Mouse (Mus musculus) midbrain, embryonic 16.5 days (tissue): ENCODE results near the gene Fam168b. TPM values are rescaled to one million over a fixed set of nuclear protein-coding genes. Genes with fewer than 3 reads are reported as not detected.
A peak's percentile ranks its signal among the peaks of the same experiment; 100 is the strongest.

ENCODE experiments used
- ATAC-seq: fragments of 200-750 bp; cut with Nextera tagmentation; 2 replicates; pipeline ENCODE4 v1.8.0; 2017; ENCODE audit warnings: moderate TSS enrichment
- H3K27ac ChIP-seq: fragments of 300-500 bp; sonication (generic); 2 replicates; pipeline ENCODE4 v1.5.1; 2014; ENCODE audit warnings: mild to moderate bottlenecking, low read length, mixed read lengths
- H3K27me3 ChIP-seq: fragments of 300-500 bp; sonication (generic); 2 replicates; pipeline ENCODE4 v1.6.1; 2014; ENCODE audit warnings: low read depth, low read length, mixed read lengths; ENCODE audit not compliant: control insufficient read depth, insufficient read depth
- H3K36me3 ChIP-seq: fragments of 300-500 bp; sonication (generic); 2 replicates; pipeline ENCODE4 v1.6.1; 2014; ENCODE audit warnings: mild to moderate bottlenecking, low read length, moderate library complexity, mixed read lengths; ENCODE audit not compliant: control insufficient read depth, insufficient read depth
- H3K4me1 ChIP-seq: fragments of 300-500 bp; sonication (generic); 2 replicates; pipeline ENCODE4 v1.6.1; 2014; ENCODE audit warnings: mild to moderate bottlenecking, low read length, mixed read lengths; ENCODE audit not compliant: control insufficient read depth, insufficient read depth
- H3K4me2 ChIP-seq: fragments of 300-500 bp; sonication (generic); 2 replicates; pipeline ENCODE4 v1.6.1; 2014; ENCODE audit warnings: mild to moderate bottlenecking, low read length, mixed read lengths
- H3K4me3 ChIP-seq: fragments of 300-500 bp; sonication (generic); 2 replicates; pipeline ENCODE4 v1.5.1; 2014; ENCODE audit warnings: low read depth, mild to moderate bottlenecking, low read length, moderate library complexity, mixed read lengths
- H3K9ac ChIP-seq: fragments of 300-500 bp; sonication (generic); 2 replicates; pipeline ENCODE4 v1.6.1; 2014; ENCODE audit warnings: low read depth, low read length, mixed read lengths
- H3K9me3 ChIP-seq: fragments of 300-500 bp; sonication (generic); replicated peaks from 2 replicates; pipeline ENCODE4 v1.6.1; 2014; ENCODE audit warnings: mild to moderate bottlenecking, low read length, mixed read lengths; ENCODE audit not compliant: control insufficient read depth, poor library complexity, severe bottlenecking
- WGBS: fragments of 180-500 bp; shearing (Covaris S2); extraction: QIAGEN DNeasy Blood & Tissue Kit; methylation state at CpG from one replicate; pipeline ENCODE4 v1.1.7; 2014; 5-methylcytosine and 5-hydroxymethylcytosine counted together
- polyA plus RNA-seq: library from polyadenylated mRNA; unstranded; fragments of >200 nt; fragmentation: Nextera tagmentation; extraction: Ambion mirVana; gene quantifications from 2 replicates; pipeline ENCODE4 v1.2.1, GENCODE M21; 2015

Fam168b gene
- polyA plus RNA-seq, 1 experiment from 2014 or later, result 131 TPM

DNA sequence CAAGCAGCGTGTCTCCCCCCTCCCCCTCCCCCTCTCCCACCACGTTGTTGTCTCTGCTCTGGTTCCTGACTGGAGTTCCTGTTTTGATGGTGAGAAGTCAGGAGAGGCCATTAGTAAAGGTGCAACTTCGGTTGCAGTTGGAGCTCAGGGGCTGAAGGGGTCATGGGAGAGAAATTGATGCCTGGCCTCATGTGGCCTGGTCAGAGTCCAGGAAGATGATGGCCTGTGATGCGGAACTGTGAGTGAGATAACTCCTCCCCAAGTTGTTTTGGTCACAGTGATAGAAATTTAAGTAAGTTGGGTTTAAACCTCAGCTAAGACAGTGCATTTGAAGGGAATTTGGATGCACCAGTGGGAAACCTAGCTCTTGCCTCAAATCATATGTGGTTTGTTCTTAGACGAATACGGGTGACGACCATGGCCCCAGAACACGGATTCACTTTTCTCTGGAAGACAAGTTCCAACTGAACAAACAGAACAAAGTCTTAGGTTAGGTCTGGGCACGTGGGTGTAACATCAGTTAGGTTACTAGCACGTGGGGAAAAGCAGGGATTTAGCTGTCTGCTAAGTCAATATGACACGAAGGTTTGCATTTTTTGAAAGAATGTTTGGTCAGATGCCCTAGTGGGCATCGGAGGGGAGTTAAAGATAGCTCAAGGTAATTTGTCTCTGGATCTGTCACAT is 12.3 kb upstream of the Fam168b start:
- no peaks in the 10 kb centered on the region for H3K9me3 ChIP-seq
- H3K4me3 ChIP-seq, result no peak overlapping the region
- no peaks in the 10 kb centered on the region for H3K27me3 ChIP-seq
- no peaks in the 10 kb centered on the region for H3K36me3 ChIP-seq
- no peak overlapping the region for H3K27ac ChIP-seq
- H3K4me2 ChIP-seq, result no peak overlapping the region
- H3K9ac ChIP-seq, result no peak overlapping the region
- H3K4me1 ChIP-seq, result peaks cover 25% of the 10 kb centered on the region
- 81% methylated on average over 12 of the region's 12 CpGs for WGBS
- ATAC-seq, result no peak

DNA sequence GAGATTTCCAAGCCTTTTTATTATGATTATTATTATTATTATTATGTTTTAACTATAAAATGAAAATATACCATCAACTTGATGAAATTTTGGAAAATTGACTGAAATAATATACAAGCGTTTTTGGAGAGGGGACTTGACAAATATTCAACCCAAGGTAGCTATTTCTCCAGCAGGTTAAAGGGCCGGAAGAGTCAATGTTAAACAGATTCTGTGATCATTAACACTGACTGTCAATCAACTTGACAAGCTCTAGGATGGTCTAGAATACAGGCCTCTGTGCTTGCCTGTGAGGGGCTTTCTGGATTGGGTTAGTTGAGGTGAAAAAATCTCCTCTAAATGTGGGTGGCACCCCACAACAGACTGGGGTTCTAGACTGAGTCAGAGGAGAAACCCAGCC is 10.9 kb upstream of the Fam168b start:
- no peak overlapping the region for H3K4me3 ChIP-seq
- peaks cover 34% of the 10 kb centered on the region for H3K4me1 ChIP-seq
- no peaks in the 10 kb centered on the region for H3K27me3 ChIP-seq
- no peak overlapping the region for H3K27ac ChIP-seq
- no peaks in the 10 kb centered on the region for H3K36me3 ChIP-seq
- 92% methylated on average over 2 of the region's 2 CpGs for WGBS
- H3K9ac ChIP-seq, result no peak overlapping the region
- no peak overlapping the region for H3K4me2 ChIP-seq
- ATAC-seq, result no peak
- no peaks in the 10 kb centered on the region for H3K9me3 ChIP-seq

- peak overlapping the region; percentile 40; the same call in 1 of the 2 replicates for H3K9ac ChIP-seq
- no peak for ATAC-seq
Observed at GRCm38 (mm10) chr1:34852116-34852878, 9.4 kb upstream of the Fam168b start.

GRCm38 (mm10) chr1:34851562-34851961 is 8.7 kb upstream of the Fam168b start:
- Histone ChIP-seq H3K9me3 (no peaks in the 10 kb centered on the region), H3K4me1 (peaks cover 34% of the 10 kb centered on the region), H3K4me2 (peak overlapping the region; percentile 87), H3K27ac (no peak overlapping the region), H3K27me3 (no peaks in the 10 kb centered on the region), H3K4me3 (peak overlapping the region; percentile 90), H3K9ac (no peak overlapping the region), H3K36me3 (no peaks in the 10 kb centered on the region)
- ATAC-seq, result no peak
- WGBS, result 64% methylated on average over 6 of the region's 6 CpGs

More at GRCm38 (mm10) chr1:34852116-34852878, 9.4 kb upstream of the Fam168b start:
- Histone ChIP-seq H3K4me3 (peak overlapping the region; percentile 9), H3K27me3 (no peaks in the 10 kb centered on the region), H3K4me2 (peak overlapping the region; percentile 87), H3K9me3 (no peaks in the 10 kb centered on the region), H3K27ac (no peak overlapping the region), H3K4me1 (peaks cover 34% of the 10 kb centered on the region), H3K36me3 (no peaks in the 10 kb centered on the region)
- 88% methylated on average over 11 of the region's 11 CpGs for WGBS

GRCm38 (mm10) chr1:34850343-34851136 is 7.7 kb upstream of the Fam168b start:
- WGBS, result 42% methylated on average over 10 of the region's 11 CpGs
- H3K9ac ChIP-seq, result peak overlapping the region; percentile 97
- peak overlapping the region; percentile 87 for H3K4me2 ChIP-seq
- peak; percentile 71 for ATAC-seq
- peak overlapping the region; percentile 80 for H3K27ac ChIP-seq
- H3K9me3 ChIP-seq, result no peaks in the 10 kb centered on the region
- peak overlapping the region; percentile 90 for H3K4me3 ChIP-seq
- H3K36me3 ChIP-seq, result no peaks in the 10 kb centered on the region
- peaks cover 34% of the 10 kb centered on the region for H3K4me1 ChIP-seq
- H3K27me3 ChIP-seq, result no peaks in the 10 kb centered on the region

- peak within 1 kb of the TSS; percentile 97 for H3K9ac ChIP-seq
- ATAC-seq, result peak; percentile 87
- peaks cover 34% of the 10 kb centered on the region for H3K4me1 ChIP-seq
- peak within 1 kb of the TSS; percentile 90 for H3K4me3 ChIP-seq
- no peaks in the 10 kb centered on the region for H3K36me3 ChIP-seq
- peak within 1 kb of the TSS; percentile 87 for H3K4me2 ChIP-seq
- H3K27me3 ChIP-seq, result no peaks in the 10 kb centered on the region
- under 1% methylated on average over 37 of the region's 40 CpGs for whole genome bisulfite sequencing
- H3K9me3 ChIP-seq, result no peaks in the 10 kb centered on the region
- H3K27ac ChIP-seq, result peak within 1 kb of the TSS; percentile 80
Observed at GRCm38 (mm10) chr1:34849745-34850342, 7.0 kb upstream of the Fam168b start, which contains the start of gene Plekhb2. Gene Plekhb2 (plus strand): TSS chr1:34849976.

DNA sequence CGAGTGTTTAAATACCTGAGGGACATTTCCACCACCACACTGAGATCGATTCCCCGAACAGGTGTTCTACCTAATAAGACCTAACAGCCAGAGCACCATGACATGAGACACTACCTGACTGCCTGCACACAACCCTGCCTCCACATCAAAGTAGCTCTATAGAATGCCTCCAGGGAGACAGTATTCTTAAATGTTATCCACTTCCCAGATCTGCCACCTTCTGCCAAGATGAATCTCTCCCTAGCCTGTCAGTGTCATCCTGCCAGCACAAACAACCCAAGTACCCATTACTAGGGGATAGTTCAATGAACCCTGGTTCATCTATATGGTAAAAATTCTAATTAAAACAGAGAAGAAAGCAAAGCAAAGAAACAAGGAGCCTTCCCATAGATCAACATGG is 4.2 kb upstream of the Fam168b start:
- H3K9me3 ChIP-seq, result no peaks in the 10 kb centered on the region
- 85% methylated on average over 3 of the region's 3 CpGs for WGBS
- H3K27me3 ChIP-seq, result no peaks in the 10 kb centered on the region
- no peak overlapping the region for H3K9ac ChIP-seq
- no peaks in the 10 kb centered on the region for H3K36me3 ChIP-seq
- H3K4me2 ChIP-seq, result no peak overlapping the region
- H3K27ac ChIP-seq, result no peak overlapping the region
- peaks cover 29% of the 10 kb centered on the region for H3K4me1 ChIP-seq
- H3K4me3 ChIP-seq, result no peak overlapping the region
- no peak for ATAC-seq

GRCm38 (mm10) chr1:34842389-34842861 is 440 bp downstream of the Fam168b start:
- under 1% methylated on average over 30 of the region's 51 CpGs for WGBS
- H3K4me1 ChIP-seq, result peaks cover 38% of the 10 kb centered on the region
- no peaks in the 10 kb centered on the region for H3K27me3 ChIP-seq
- H3K36me3 ChIP-seq, result no peaks in the 10 kb centered on the region
- H3K9me3 ChIP-seq, result no peaks in the 10 kb centered on the region
- peak overlapping the region; percentile 96 for H3K4me2 ChIP-seq
- peak overlapping the region; percentile 99 for H3K27ac ChIP-seq
- peak overlapping the region; percentile 83 for H3K4me3 ChIP-seq
- peak overlapping the region; percentile 96 for H3K9ac ChIP-seq
- ATAC-seq, result peak; percentile 89
